Mouse (Mus musculus): ENCODE measurements around the gene Spdef.

Gene Spdef

DNA sequence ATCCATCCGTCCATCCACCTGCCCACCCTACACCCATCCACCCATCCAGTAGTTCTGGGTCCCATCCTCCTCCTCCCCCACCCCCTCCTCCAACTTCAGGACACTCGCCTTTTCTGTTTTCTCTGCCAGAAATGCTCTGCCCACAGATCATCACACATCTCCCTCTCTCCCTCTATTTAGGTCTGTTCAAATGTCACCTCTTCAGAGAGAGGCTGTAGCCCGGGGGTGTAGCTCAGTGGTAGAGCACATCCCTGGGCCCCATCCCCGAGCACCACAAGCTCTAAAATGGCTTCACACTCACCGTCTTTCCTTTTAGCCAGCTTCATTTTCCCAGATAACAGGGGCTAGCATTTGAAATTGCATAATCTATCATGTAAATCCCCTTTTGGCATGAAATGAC is 51.0 kb downstream of the Spdef start:
- no peak for DNase-seq (ENCODE audit: low read depth)

DNA sequence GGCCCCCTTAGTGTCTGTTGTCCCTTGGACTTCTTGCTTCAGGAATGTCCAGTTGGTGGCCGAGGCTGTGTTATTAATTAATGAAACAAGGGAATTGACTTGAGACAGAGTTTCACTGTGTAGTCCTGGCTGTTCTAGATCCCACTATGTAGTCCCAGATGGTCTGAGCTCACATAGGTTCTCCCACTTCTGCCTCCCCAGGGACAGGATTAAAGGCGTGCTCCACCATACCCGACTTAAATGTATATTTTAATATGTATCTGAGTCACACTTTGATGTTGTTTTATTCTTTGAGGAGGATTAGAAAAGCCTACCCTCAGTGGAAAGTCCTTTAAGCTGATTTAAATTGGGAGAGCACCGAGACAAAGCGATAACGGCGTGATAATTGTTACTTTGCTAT is 52.5 kb downstream of the Spdef start:
- no peak for DNase-seq (ENCODE audit: low read depth)

DNA sequence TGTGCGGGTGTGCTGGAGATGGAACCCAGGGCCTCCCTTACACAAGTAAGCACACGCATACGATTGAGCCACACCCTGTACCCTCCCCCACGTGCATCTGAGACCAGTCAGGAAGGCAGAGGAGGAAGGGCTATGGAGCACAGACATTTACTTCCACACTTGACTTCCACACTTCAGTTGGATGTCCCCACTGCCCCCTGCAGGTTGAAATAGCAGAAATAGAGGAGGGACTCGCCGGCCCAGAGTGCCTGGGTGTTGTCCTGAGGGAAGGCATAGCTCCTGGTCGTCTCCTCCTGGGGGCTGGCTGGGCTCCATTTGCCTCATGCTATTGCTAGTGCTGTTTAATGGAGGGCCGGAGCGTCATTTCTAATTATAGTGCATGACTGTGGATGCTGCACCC is 53.3 kb downstream of the Spdef start:
- peak; percentile 43 for DNase-seq (ENCODE audit: low read depth)

DNA sequence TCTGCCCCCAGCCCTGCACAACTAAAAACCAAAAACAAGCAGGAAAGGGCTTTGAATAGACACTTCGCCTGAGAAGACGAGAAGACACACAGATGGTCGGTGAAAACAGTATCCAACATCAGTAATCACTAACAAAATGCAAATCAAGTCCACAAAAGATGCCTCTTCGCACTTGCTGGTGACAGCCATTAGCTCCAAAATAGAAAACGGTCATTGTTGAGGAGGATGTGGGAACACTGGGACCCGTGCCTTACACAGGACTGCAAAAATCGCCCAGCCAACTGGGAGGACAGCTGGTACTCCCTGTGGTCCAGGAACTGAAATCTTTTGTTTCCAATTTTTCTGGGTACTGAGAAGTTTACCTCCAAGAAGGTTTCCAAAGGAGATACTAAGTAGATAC is 54.8 kb downstream of the Spdef start:
- DNase-seq (ENCODE audit: low read depth) = no peak

DNA sequence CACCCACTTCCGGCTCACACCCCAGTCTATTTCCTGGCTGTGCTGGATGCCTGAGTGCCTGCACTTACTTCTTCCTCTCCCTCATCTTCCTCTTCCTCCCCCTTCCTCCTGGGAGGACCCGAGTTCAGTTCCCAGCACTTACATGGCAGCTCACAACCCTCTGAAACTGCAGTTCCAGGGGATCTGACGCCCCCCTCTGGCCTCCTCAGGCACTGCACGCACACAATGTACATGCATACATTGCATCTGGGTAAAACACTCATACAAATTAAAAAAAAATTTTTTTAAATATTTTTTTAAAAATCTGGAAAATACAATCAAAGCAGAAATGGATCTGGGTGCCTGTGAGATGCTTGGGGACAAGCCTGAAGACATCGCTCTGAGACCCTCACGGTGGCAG is 57.0 kb downstream of the Spdef start:
- DNase-seq (ENCODE audit: low read depth) = no peak
